Mouse (Mus musculus) hindbrain, postnatal 0 days (tissue): ENCODE measurements around the gene Srsf12. TPM values are rescaled to one million over a fixed set of nuclear protein-coding genes. Genes with fewer than 3 reads are reported as not detected.

Experiments used
- ATAC-seq: fragments of 200-750 bp; cut with Nextera tagmentation; 2 replicates; pipeline ENCODE4 v1.8.0; 2017; ENCODE audit warnings: mild to moderate bottlenecking, moderate TSS enrichment, moderate library complexity
- DNase-seq: peaks from one replicate; pipeline ENCODE4 v3.0.0-alpha.2; 2015; ENCODE audit warnings: low spot score
- H3K27ac ChIP-seq: fragments of 300-500 bp; sonication (generic); 2 replicates; pipeline ENCODE4 v1.5.1; 2014; ENCODE audit warnings: mild to moderate bottlenecking
- H3K27me3 ChIP-seq: fragments of 300-500 bp; sonication (generic); 2 replicates; pipeline ENCODE4 v1.6.1; 2014; ENCODE audit warnings: low read length, mixed read lengths; ENCODE audit not compliant: insufficient read depth
- H3K36me3 ChIP-seq: fragments of 300-500 bp; sonication (generic); 2 replicates; pipeline ENCODE4 v1.6.1; 2014; ENCODE audit warnings: low read length, mixed read lengths; ENCODE audit not compliant: insufficient read depth
- H3K4me1 ChIP-seq: fragments of 300-500 bp; sonication (generic); 2 replicates; pipeline ENCODE4 v1.6.1; 2014; ENCODE audit warnings: antibody characterized with exemption, low read length, mixed read lengths; ENCODE audit not compliant: insufficient read depth
- H3K4me2 ChIP-seq: fragments of 300-500 bp; sonication (generic); 2 replicates; pipeline ENCODE4 v1.6.1; 2014; ENCODE audit warnings: low read depth, mild to moderate bottlenecking, low read length, moderate library complexity, mixed read lengths
- H3K4me3 ChIP-seq: fragments of 300-500 bp; sonication (generic); 2 replicates; pipeline ENCODE4 v1.5.1; 2014; ENCODE audit warnings: low read length
- H3K9ac ChIP-seq: fragments of 300-500 bp; sonication (generic); replicated peaks from 2 replicates; pipeline ENCODE4 v1.6.1; 2014; ENCODE audit warnings: mild to moderate bottlenecking, low read length, moderate library complexity, mixed read lengths
- H3K9me3 ChIP-seq: fragments of 300-500 bp; sonication (generic); 2 replicates; pipeline ENCODE4 v1.6.1; 2016; ENCODE audit warnings: low read length, mixed read lengths
- CTCF ChIP-seq: IDR thresholded peaks from 2 replicates; pipeline ENCODE4 v1.5.1; 2016; ENCODE audit warnings: antibody characterized with exemption, control low read depth, low read depth
- WGBS: fragments of 180-500 bp; shearing (Covaris S2); extraction: QIAGEN DNeasy Blood & Tissue Kit; methylation state at CpG from one replicate; pipeline ENCODE4 v1.1.7; 2014; 5-methylcytosine and 5-hydroxymethylcytosine counted together
- polyA plus RNA-seq: library from polyadenylated mRNA; unstranded; fragments of >200 nt; fragmentation: Nextera tagmentation; extraction: Ambion mirVana; gene quantifications from 2 replicates; pipeline ENCODE4 v1.2.1, GENCODE M21; 2015
- total RNA-seq: library from RNA; depleted of rRNA; stranded (reverse); fragments of >200 nt; gene quantifications from 2 replicates; pipeline ENCODE4 v1.2.3, GENCODE M21; 2014

Gene Srsf12
- total and polyA plus RNA-seq, 2 experiments from 2014 or later = 56.6 to 64.9 TPM

DNA sequence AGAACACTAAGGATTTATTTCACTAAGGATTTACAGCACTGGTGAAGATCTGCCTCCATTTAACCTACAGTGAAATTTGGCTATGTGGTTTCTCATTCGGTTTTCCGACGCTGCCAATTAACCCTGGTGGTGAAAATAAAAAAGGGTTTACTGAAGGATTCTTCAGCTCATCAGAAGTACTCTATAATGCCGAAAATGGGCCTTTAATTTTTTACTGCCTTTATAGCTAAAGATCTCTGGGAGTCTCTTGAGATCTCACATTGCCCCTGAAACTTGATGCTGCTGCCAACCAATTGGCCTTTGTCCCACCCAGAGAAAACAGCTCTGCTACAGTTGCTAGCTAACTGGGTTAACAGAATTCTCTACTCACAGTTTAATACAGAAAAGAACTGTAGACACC is 40.1 kb downstream of the Srsf12 start:
- Histone ChIP-seq H3K9ac (peak overlapping the region; percentile 100), H3K27me3 (no peaks in the 10 kb centered on the region), H3K4me2 (peak overlapping the region; percentile 52), H3K36me3 (peaks cover 10% of the 10 kb centered on the region; the same call in 1 of the 2 replicates), H3K9me3 (no peaks in the 10 kb centered on the region), H3K4me3 (peak overlapping the region; percentile 98), H3K27ac (peak overlapping the region; percentile 100), H3K4me1 (no peaks in the 10 kb centered on the region)
- DNase-seq = peak; percentile 45
- no peak for ATAC-seq
- WGBS = 2% methylated on average over 4 of the region's 4 CpGs
- TF ChIP-seq CTCF = peak; percentile 36

- Histone ChIP-seq H3K4me3 (no peak overlapping the region), H3K9ac (no peak overlapping the region), H3K4me2 (no peak overlapping the region), H3K9me3 (no peaks in the 10 kb centered on the region), H3K27ac (no peak overlapping the region), H3K27me3 (no peaks in the 10 kb centered on the region), H3K4me1 (no peaks in the 10 kb centered on the region), H3K36me3 (peaks cover 2% of the 10 kb centered on the region; the same call in 1 of the 2 replicates)
- ATAC-seq (no peak), DNase-seq (no peak)
- WGBS = 38% methylated on average over 1 of the region's 1 CpGs
- TF ChIP-seq CTCF = no peak
Observed at GRCm38 (mm10) chr4:33249716-33250230, 41.0 kb downstream of the Srsf12 start.

GRCm38 (mm10) chr4:33250867-33251266 is 42.1 kb downstream of the Srsf12 start:
- Histone ChIP-seq H3K4me1 (no peaks in the 10 kb centered on the region), H3K4me3 (no peak overlapping the region), H3K27me3 (no peaks in the 10 kb centered on the region), H3K9me3 (no peaks in the 10 kb centered on the region), H3K9ac (no peak overlapping the region), H3K36me3 (no peaks in the 10 kb centered on the region; the same call in 1 of the 2 replicates), H3K27ac (no peak overlapping the region), H3K4me2 (no peak overlapping the region)
- DNase-seq (no peak), ATAC-seq (no peak)
- 71% methylated on average over 2 of the region's 2 CpGs for WGBS
- no peak for TF ChIP-seq CTCF

DNA sequence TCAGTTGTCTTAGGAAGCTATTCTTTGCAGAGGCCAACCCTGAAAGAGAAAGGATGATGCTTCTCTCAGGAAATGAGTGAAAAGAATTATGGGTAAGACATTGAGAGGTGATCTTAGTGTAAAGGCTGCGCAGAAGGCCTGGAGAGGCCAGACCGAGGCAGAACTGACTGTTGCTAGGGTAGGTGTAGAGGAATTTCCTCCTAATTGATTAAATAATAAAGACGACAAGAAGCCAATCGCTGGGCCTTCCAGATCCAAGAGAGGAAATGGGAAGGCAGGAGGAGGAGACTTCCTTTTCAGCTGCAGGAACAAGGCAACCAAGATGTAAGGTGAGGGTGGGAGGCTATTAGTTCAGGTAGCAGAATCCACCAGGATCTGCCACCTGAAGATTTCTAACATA is 45.9 kb downstream of the Srsf12 start:
- no peak overlapping the region for H3K4me2 ChIP-seq
- no peak overlapping the region for H3K4me3 ChIP-seq
- 27% methylated on average over 4 of the region's 4 CpGs for WGBS
- no peak overlapping the region for H3K27ac ChIP-seq
- ATAC-seq (no peak), DNase-seq (no peak)
- H3K27me3 ChIP-seq = no peaks in the 10 kb centered on the region
- H3K4me1 ChIP-seq = no peaks in the 10 kb centered on the region
- no peaks in the 10 kb centered on the region for H3K9me3 ChIP-seq
- no peak overlapping the region for H3K9ac ChIP-seq
- TF ChIP-seq CTCF = no peak
- H3K36me3 ChIP-seq = no peaks in the 10 kb centered on the region

DNA sequence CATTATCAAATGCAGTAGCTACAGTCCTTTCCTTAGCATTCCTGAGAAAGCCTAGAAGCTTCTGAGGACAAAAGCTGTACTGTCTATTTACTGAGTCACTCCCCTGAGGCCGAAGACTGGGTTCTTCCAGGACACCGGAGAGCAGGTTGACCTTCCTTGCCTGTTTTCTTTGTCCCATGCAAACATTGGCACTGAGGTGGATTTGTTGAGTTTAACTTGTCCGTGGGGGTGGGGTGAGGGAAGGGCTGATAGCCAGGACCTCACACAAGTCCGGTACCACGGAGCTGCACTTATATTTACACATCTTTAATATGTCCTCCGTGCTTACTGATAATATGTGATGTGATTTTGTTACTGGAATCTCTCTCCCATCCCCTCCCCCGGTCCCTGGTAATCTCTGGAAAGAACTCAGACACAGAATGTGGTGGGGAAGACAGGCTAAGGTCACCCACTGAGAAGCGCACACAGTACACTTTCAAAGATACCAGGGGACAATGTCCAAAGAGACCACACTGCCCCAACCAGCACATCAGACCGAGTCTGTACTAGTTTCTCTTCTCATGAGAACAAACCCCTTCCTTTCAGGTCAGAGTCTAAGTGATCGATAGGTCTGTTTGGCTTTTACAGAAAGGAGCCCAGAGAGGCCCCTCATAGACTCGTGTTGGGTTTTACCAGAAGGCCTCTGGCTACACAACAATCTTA is 48.6 kb downstream of the Srsf12 start:
- Histone ChIP-seq H3K9me3 (no peaks in the 10 kb centered on the region), H3K27me3 (no peaks in the 10 kb centered on the region), H3K27ac (no peak overlapping the region), H3K4me1 (no peaks in the 10 kb centered on the region), H3K4me3 (no peak overlapping the region), H3K4me2 (no peak overlapping the region), H3K36me3 (no peaks in the 10 kb centered on the region), H3K9ac (no peak overlapping the region)
- no peak for TF ChIP-seq CTCF
- 74% methylated on average over 11 of the region's 11 CpGs for WGBS
- ATAC-seq (no peak), DNase-seq (no peak)

GRCm38 (mm10) chr4:33260311-33260710 is 51.5 kb downstream of the Srsf12 start:
- Histone ChIP-seq H3K4me2 (no peak overlapping the region), H3K36me3 (no peaks in the 10 kb centered on the region), H3K27me3 (no peaks in the 10 kb centered on the region), H3K9ac (no peak overlapping the region), H3K4me1 (no peaks in the 10 kb centered on the region), H3K4me3 (no peak overlapping the region), H3K27ac (no peak overlapping the region), H3K9me3 (no peaks in the 10 kb centered on the region)
- no peak for TF ChIP-seq CTCF
- ATAC-seq = no peak
- DNase-seq = no peak

- Histone ChIP-seq H3K4me2 (no peak overlapping the region), H3K36me3 (no peaks in the 10 kb centered on the region), H3K4me3 (no peak overlapping the region), H3K9me3 (no peaks in the 10 kb centered on the region), H3K27me3 (no peaks in the 10 kb centered on the region), H3K27ac (peak overlapping the region; percentile 20; the same call in 1 of the 2 replicates), H3K9ac (no peak overlapping the region), H3K4me1 (no peaks in the 10 kb centered on the region)
- 0 out of 2 replicates have a peak, but pooled peaks have one; percentile 16 for TF ChIP-seq CTCF
- DNase-seq (peak; percentile 86), ATAC-seq (peak; percentile 86)
- WGBS = 32% methylated on average over 7 of the region's 7 CpGs
Observed at GRCm38 (mm10) chr4:33261311-33261753, 52.5 kb downstream of the Srsf12 start.
